ENCODE assay signal across 11 mouse cellular contexts in the genomic region with DNA sequence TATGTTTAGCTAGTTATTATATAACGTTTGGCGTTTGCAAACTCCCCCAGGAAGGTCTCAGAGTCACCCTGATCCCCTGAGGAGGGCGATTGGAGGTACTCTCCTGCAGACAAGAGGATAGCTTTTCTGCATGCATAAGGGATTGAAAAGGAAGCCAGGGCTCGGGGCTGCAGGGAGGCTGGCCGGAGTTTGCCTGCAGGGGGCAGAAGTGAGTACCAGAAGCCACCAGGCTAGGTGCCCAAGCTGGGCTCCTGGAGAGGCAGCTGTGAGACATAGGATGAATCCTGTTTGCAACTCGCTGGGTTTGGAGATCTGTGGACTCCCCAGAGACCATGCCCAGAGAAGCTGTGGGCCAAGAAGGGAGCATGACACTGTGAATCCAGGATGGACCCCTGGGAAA. TPM values are rescaled to one million over a fixed set of nuclear protein-coding genes. Genes with fewer than 3 reads are reported as not detected.
DNase-seq lines count a peak whose midpoint lies in the region; ATAC-seq and TF ChIP-seq lines count a peak whose summit lies in the region.
"Had no signal": no experiment of that assay in that cellular context is flagged by ENCODE, and none has a peak within 500 bp of the region (broad histone marks: within the 10 kb centered on the region; RNA-seq: fewer than 3 reads in every experiment).

No protein-coding gene starts in this region.

- TF ChIP-seq POLR2A in liver, adult 2 months (IDR thresholded peaks at IDR 0.05; ENCODE audit: extremely low read depth, insufficient read depth, low read length): no peak
- no peak for TF ChIP-seq POLR2A in brain, embryonic 14.5 days (IDR thresholded peaks at IDR 0.05; ENCODE audit: borderline replicate concordance, extremely low read depth, insufficient read depth, insufficient read length, poor library complexity, severe bottlenecking)
- TF ChIP-seq POLR2A in lung, adult 2 months (IDR thresholded peaks at IDR 0.05; ENCODE audit: borderline replicate concordance, extremely low read depth, low read depth, low read length): no peak

- no peak overlapping the region for H3K9ac ChIP-seq in liver, adult 2 months (ENCODE audit: low read depth, low read length)
- H3K9ac ChIP-seq: limb, embryonic 13.5 days had no signal

- WGBS in liver, adult 2 months: 34% methylated on average over 6 of the region's 6 CpGs
- 34% methylated on average over 6 of the region's 6 CpGs for WGBS in lung, adult 2 months

- peak; percentile 31 for TF ChIP-seq CTCF in liver, adult 2 months (IDR thresholded peaks at IDR 0.05; ENCODE audit: low read depth, low read length)
- TF ChIP-seq CTCF in E14TG2a.4 (conservative IDR thresholded peaks at IDR 0.05; ENCODE audit: low read length): peak; percentile 66
- TF ChIP-seq CTCF in brain, embryonic 14.5 days (IDR thresholded peaks at IDR 0.05; ENCODE audit: borderline replicate concordance, extremely low read depth, insufficient read depth, insufficient read length): peak; percentile 52
- no peak for TF ChIP-seq CTCF in lung, adult 2 months (IDR thresholded peaks at IDR 0.05; ENCODE audit: insufficient read depth, low read length)

- H3K27me3 ChIP-seq in liver, adult 2 months (ENCODE audit: control insufficient read depth, insufficient read depth, low read length): no peaks in the 10 kb centered on the region
- peaks cover 12% of the 10 kb centered on the region for H3K27me3 ChIP-seq in E14TG2a.4 (ENCODE audit: insufficient read depth, low read length)
- H3K27me3 ChIP-seq: limb, embryonic 13.5 days had no signal

- no peak overlapping the region for H3K4me3 ChIP-seq in liver, adult 2 months (ENCODE audit: insufficient read depth, low read depth, low read length)
- no peak overlapping the region for H3K4me3 ChIP-seq in E14TG2a.4 (replicated peaks; ENCODE audit: low read length)
- H3K4me3 ChIP-seq in lung, adult 2 months (replicated peaks; ENCODE audit: extremely low read depth, low read depth, low read length): no peak overlapping the region
- H3K4me3 ChIP-seq: limb, embryonic 13.5 days; myocyte had no signal

- no peaks in the 10 kb centered on the region for H3K4me1 ChIP-seq in liver, adult 2 months (ENCODE audit: control insufficient read depth, insufficient read depth, low read length)
- peaks cover 9% of the 10 kb centered on the region for H3K4me1 ChIP-seq in E14TG2a.4 (replicated peaks; ENCODE audit: low read depth, low read length)
- no peaks in the 10 kb centered on the region for H3K4me1 ChIP-seq in lung, adult 2 months (ENCODE audit: control insufficient read depth, insufficient read depth, low read length)

- no peak for DNase-seq in frontal cortex, postnatal 25 days (ENCODE audit: low spot score in 2 of 2)
- no peak for DNase-seq in liver, adult 2 months (ENCODE audit: extremely low read depth, low read depth, low spot score)
- no peak for DNase-seq in liver
- DNase-seq in brain, embryonic 14.5 days (ENCODE audit: low read depth): no peak
- no peak for DNase-seq in urinary bladder, postnatal 25 days (ENCODE audit: low spot score)
- no peak for DNase-seq in lung, adult 2 months

- no peaks in the 10 kb centered on the region for H3K9me3 ChIP-seq in E14TG2a.4 (ENCODE audit: low read length)
- H3K9me3 ChIP-seq: limb, embryonic 13.5 days had no signal

- H3K79me2 ChIP-seq in liver, adult 2 months (ENCODE audit: control insufficient read depth, insufficient read depth, low read length): no peaks in the 10 kb centered on the region

- H3K36me3 ChIP-seq in liver, adult 2 months (ENCODE audit: control insufficient read depth, insufficient read depth, low read length): no peaks in the 10 kb centered on the region
- H3K36me3 ChIP-seq in E14TG2a.4 (ENCODE audit: insufficient read depth, low read length): no peaks in the 10 kb centered on the region
- H3K36me3 ChIP-seq: limb, embryonic 13.5 days had no signal

- ATAC-seq in frontal cortex, adult (ENCODE audit: low TSS enrichment): peak; percentile 72; the same call in 1 of the 2 replicates

- H3K27ac ChIP-seq in liver, adult 2 months (replicated peaks; ENCODE audit: insufficient read depth, low read depth, low read length): no peak overlapping the region
- H3K27ac ChIP-seq: limb, embryonic 13.5 days had no signal

RNA-seq across cellular contexts. Expression of a gene that starts 19.3 kb away (rescaled TPM):
- total RNA-seq in liver, adult 2 months (2014; rRNA removed): 0.20 and 0.37 TPM in 2 replicates
- 0.18 and 0.27 TPM in 2 replicates for polyA plus RNA-seq in liver, adult 2 months (2012; rRNA removed)
- polyA plus RNA-seq in brain, embryonic 14.5 days (2012; rRNA removed): 110 and 141 TPM in 2 replicates
- polyA plus RNA-seq in lung, adult 2 months (2012; rRNA removed): 4.6 and 6.8 TPM in 2 replicates

RNA-seq across cellular contexts. Expression of a gene that starts 30.9 kb away (rescaled TPM):
- 64.7 and 68.4 TPM in 2 replicates for total RNA-seq in liver, adult 2 months (2014; rRNA removed)
- 56.7 and 88.8 TPM in 2 replicates for polyA plus RNA-seq in liver, adult 2 months (2012; rRNA removed)
- polyA plus RNA-seq in brain, embryonic 14.5 days (2012; rRNA removed): 27.5 and 30.5 TPM in 2 replicates
- 65.1 and 67.3 TPM in 2 replicates for polyA plus RNA-seq in lung, adult 2 months (2012; rRNA removed)
- polyA plus RNA-seq: myocyte had no signal

RNA-seq across cellular contexts. Expression of a gene that starts 37.8 kb away (rescaled TPM):
- 82.9 and 89.6 TPM in 2 replicates for total RNA-seq in liver, adult 2 months (2014; rRNA removed)
- 66.3 and 104 TPM in 2 replicates for polyA plus RNA-seq in liver, adult 2 months (2012; rRNA removed)
- 18.3 and 19.5 TPM in 2 replicates for polyA plus RNA-seq in brain, embryonic 14.5 days (2012; rRNA removed)
- polyA plus RNA-seq in lung, adult 2 months (2012; rRNA removed): 74.2 and 84.9 TPM in 2 replicates
- total RNA-seq: common myeloid progenitor, adult 5-6 weeks had no signal
- polyA plus RNA-seq: myocyte had no signal

RNA-seq across cellular contexts. Expression of a gene that starts 43.5 kb away (rescaled TPM):
- 76.5 and 86.2 TPM in 2 replicates for total RNA-seq in liver, adult 2 months (2014; rRNA removed)
- polyA plus RNA-seq in liver, adult 2 months (2012; rRNA removed): 47.3 and 76.4 TPM in 2 replicates
- 14.2 and 14.9 TPM in 2 replicates for polyA plus RNA-seq in brain, embryonic 14.5 days (2012; rRNA removed)
- 43.6 and 58.0 TPM in 2 replicates for polyA plus RNA-seq in lung, adult 2 months (2012; rRNA removed)
- polyA plus RNA-seq: myocyte had no signal

Comparison
In these comparisons a context has a peak if more than half of its experiments do, and no peak if none do; other contexts are left out.
1. RNA of a gene that starts 19.3 kb away (polyA plus RNA-seq): 110 to 141 TPM in brain, embryonic 14.5 days; 4.6 to 6.8 TPM in lung, adult 2 months and 0.18 to 0.27 TPM in liver, adult 2 months; every median in the first group is over 10 times any median in the second.